Mouse (Mus musculus) midbrain, embryonic 13.5 days (tissue): Measurements from ENCODE around the gene C1qtnf6. TPM values are rescaled to one million over a fixed set of nuclear protein-coding genes. Genes with fewer than 3 reads are reported as not detected.
A peak's percentile ranks its signal among the peaks of the same experiment; 100 is the strongest.

Experiments
- ATAC-seq: fragments of 200-750 bp; cut with Nextera tagmentation; 2 replicates; pipeline ENCODE4 v1.8.0; 2017; ENCODE audit warnings: mild to moderate bottlenecking, moderate TSS enrichment, moderate library complexity
- H3K27ac ChIP-seq: fragments of 300-500 bp; sonication (generic); 2 replicates; pipeline ENCODE4 v1.5.1; 2015; ENCODE audit warnings: inconsistent platforms, mild to moderate bottlenecking, moderate library complexity
- H3K27me3 ChIP-seq: fragments of 300-500 bp; sonication (generic); 2 replicates; pipeline ENCODE4 v1.6.1; 2015; ENCODE audit warnings: mild to moderate bottlenecking, inconsistent platforms
- H3K36me3 ChIP-seq: fragments of 300-500 bp; sonication (generic); 2 replicates; pipeline ENCODE4 v1.6.1; 2015; ENCODE audit warnings: mild to moderate bottlenecking, inconsistent platforms
- H3K4me1 ChIP-seq: fragments of 300-500 bp; sonication (generic); replicated peaks from 2 replicates; pipeline ENCODE4 v1.6.1; 2015; ENCODE audit warnings: inconsistent platforms
- H3K4me2 ChIP-seq: fragments of 300-500 bp; sonication (generic); replicated peaks from 2 replicates; pipeline ENCODE4 v1.6.1; 2015; ENCODE audit warnings: moderate library complexity, mild to moderate bottlenecking, inconsistent platforms
- H3K4me3 ChIP-seq: fragments of 300-500 bp; sonication (generic); replicated peaks from 2 replicates; pipeline ENCODE4 v1.5.1; 2015; ENCODE audit warnings: mild to moderate bottlenecking, inconsistent platforms
- H3K9ac ChIP-seq: fragments of 300-500 bp; sonication (generic); replicated peaks from 2 replicates; pipeline ENCODE4 v1.6.1; 2015; ENCODE audit warnings: mild to moderate bottlenecking, inconsistent platforms
- H3K9me3 ChIP-seq: fragments of 300-500 bp; sonication (generic); 2 replicates; pipeline ENCODE4 v1.6.1; 2016; ENCODE audit warnings: mild to moderate bottlenecking, inconsistent platforms
- WGBS: fragments of 180-500 bp; shearing (Covaris S2); methylation state at CpG from one replicate; pipeline ENCODE4 v1.1.7; 2015; 5-methylcytosine and 5-hydroxymethylcytosine counted together
- polyA plus RNA-seq: library from polyadenylated mRNA; unstranded; fragments of >200 nt; fragmentation: Nextera tagmentation; extraction: Ambion mirVana; gene quantifications from 2 replicates; pipeline ENCODE4 v1.2.1, GENCODE M21; 2015

The C1qtnf6 gene
- polyA plus RNA-seq, 1 experiment from 2014 or later: 5.6 TPM

GRCm38 (mm10) chr15:78510121-78510576, 21.1 kb downstream of the C1qtnf6 start:
- Histone ChIP-seq H3K36me3 (no peaks in the 10 kb centered on the region), H3K27me3 (no peaks in the 10 kb centered on the region), H3K9ac (0 out of 2 replicates have a peak overlapping the region, but pooled peaks have one; percentile 19), H3K4me1 (peaks cover 16% of the 10 kb centered on the region), H3K9me3 (no peaks in the 10 kb centered on the region), H3K27ac (no peak overlapping the region), H3K4me3 (no peak overlapping the region), H3K4me2 (no peak overlapping the region)
- WGBS: 57% methylated on average over 8 of the region's 8 CpGs
- ATAC-seq: no peak

- Histone ChIP-seq H3K4me2 (no peak overlapping the region; the same call in 1 of the 2 replicates), H3K9ac (no peak overlapping the region), H3K27ac (no peak overlapping the region), H3K27me3 (no peaks in the 10 kb centered on the region), H3K36me3 (no peaks in the 10 kb centered on the region), H3K9me3 (no peaks in the 10 kb centered on the region), H3K4me1 (peaks cover 12% of the 10 kb centered on the region), H3K4me3 (no peak overlapping the region)
- 44% methylated on average over 12 of the region's 12 CpGs for WGBS
- ATAC-seq: no peak
Observed at GRCm38 (mm10) chr15:78509297-78509899, 21.8 kb downstream of the C1qtnf6 start.

- no peak overlapping the region for H3K9ac ChIP-seq
- no peak overlapping the region for H3K4me3 ChIP-seq
- 47% methylated on average over 7 of the region's 7 CpGs for WGBS
- no peaks in the 10 kb centered on the region for H3K27me3 ChIP-seq
- peaks cover 12% of the 10 kb centered on the region for H3K4me1 ChIP-seq
- ATAC-seq: no peak
- no peak overlapping the region for H3K4me2 ChIP-seq
- no peaks in the 10 kb centered on the region for H3K36me3 ChIP-seq
- no peaks in the 10 kb centered on the region for H3K9me3 ChIP-seq
- H3K27ac ChIP-seq: no peak overlapping the region
Observed at GRCm38 (mm10) chr15:78508443-78508842, 22.8 kb downstream of the C1qtnf6 start.

GRCm38 (mm10) chr15:78505541-78505940, 25.7 kb downstream of the C1qtnf6 start:
- H3K27me3 ChIP-seq: no peaks in the 10 kb centered on the region
- no peak overlapping the region for H3K9ac ChIP-seq
- WGBS: 77% methylated on average over 3 of the region's 3 CpGs
- H3K4me2 ChIP-seq: no peak overlapping the region
- peaks cover 12% of the 10 kb centered on the region for H3K4me1 ChIP-seq
- H3K36me3 ChIP-seq: no peaks in the 10 kb centered on the region
- no peak overlapping the region for H3K4me3 ChIP-seq
- ATAC-seq: no peak
- no peaks in the 10 kb centered on the region for H3K9me3 ChIP-seq
- H3K27ac ChIP-seq: no peak overlapping the region

GRCm38 (mm10) chr15:78504816-78505215, 26.4 kb downstream of the C1qtnf6 start:
- Histone ChIP-seq H3K4me2 (no peak overlapping the region), H3K9me3 (no peaks in the 10 kb centered on the region), H3K4me3 (no peak overlapping the region), H3K36me3 (no peaks in the 10 kb centered on the region), H3K4me1 (peaks cover 5% of the 10 kb centered on the region), H3K9ac (no peak overlapping the region), H3K27ac (no peak overlapping the region), H3K27me3 (no peaks in the 10 kb centered on the region)
- 91% methylated on average over 5 of the region's 5 CpGs for WGBS
- no peak for ATAC-seq

GRCm38 (mm10) chr15:78504013-78504412, 27.2 kb downstream of the C1qtnf6 start:
- 60% methylated on average over 1 of the region's 1 CpGs for WGBS
- 0 out of 2 replicates have a peak, but pooled peaks cover 2% of the 10 kb centered on the region for H3K4me1 ChIP-seq
- no peak overlapping the region for H3K4me2 ChIP-seq
- no peak overlapping the region for H3K27ac ChIP-seq
- no peak overlapping the region for H3K9ac ChIP-seq
- H3K36me3 ChIP-seq: no peaks in the 10 kb centered on the region
- H3K4me3 ChIP-seq: no peak overlapping the region
- ATAC-seq: no peak
- no peaks in the 10 kb centered on the region for H3K27me3 ChIP-seq
- no peaks in the 10 kb centered on the region for H3K9me3 ChIP-seq

- no peak overlapping the region for H3K4me3 ChIP-seq
- ATAC-seq: no peak
- no peaks in the 10 kb centered on the region for H3K27me3 ChIP-seq
- 86% methylated on average over 18 of the region's 18 CpGs for WGBS
- no peak overlapping the region for H3K4me2 ChIP-seq
- H3K36me3 ChIP-seq: no peaks in the 10 kb centered on the region
- H3K9me3 ChIP-seq: no peaks in the 10 kb centered on the region
- H3K9ac ChIP-seq: no peak overlapping the region
- H3K4me1 ChIP-seq: no peaks in the 10 kb centered on the region
- no peak overlapping the region for H3K27ac ChIP-seq
Observed at GRCm38 (mm10) chr15:78502437-78503132, 28.6 kb downstream of the C1qtnf6 start.

- no peaks in the 10 kb centered on the region for H3K9me3 ChIP-seq
- H3K4me3 ChIP-seq: no peak within 1 kb of the TSS
- no peaks in the 10 kb centered on the region for H3K4me1 ChIP-seq
- ATAC-seq: no peak
- no peak within 1 kb of the TSS for H3K27ac ChIP-seq
- H3K36me3 ChIP-seq: no peaks in the 10 kb centered on the region
- WGBS: 89% methylated on average over 11 of the region's 11 CpGs
- H3K27me3 ChIP-seq: no peaks in the 10 kb centered on the region
- H3K9ac ChIP-seq: no peak within 1 kb of the TSS
- H3K4me2 ChIP-seq: no peak within 1 kb of the TSS
Observed at GRCm38 (mm10) chr15:78494968-78495406, 36.2 kb downstream of the C1qtnf6 start, which contains the start of gene Il2rb. TSS of gene Il2rb (minus strand) at chr15:78495271.

- no peaks in the 10 kb centered on the region for H3K27me3 ChIP-seq
- H3K9me3 ChIP-seq: no peaks in the 10 kb centered on the region
- no peak overlapping the region for H3K27ac ChIP-seq
- no peaks in the 10 kb centered on the region for H3K4me1 ChIP-seq
- H3K4me3 ChIP-seq: no peak overlapping the region
- no peak overlapping the region for H3K9ac ChIP-seq
- no peak for ATAC-seq
- H3K4me2 ChIP-seq: no peak overlapping the region
- 83% methylated on average over 10 of the region's 10 CpGs for WGBS
- H3K36me3 ChIP-seq: no peaks in the 10 kb centered on the region
Observed at GRCm38 (mm10) chr15:78493401-78494010, 37.7 kb downstream of the C1qtnf6 start.

- Histone ChIP-seq H3K36me3 (no peaks in the 10 kb centered on the region), H3K27ac (no peak overlapping the region), H3K9ac (no peak overlapping the region), H3K4me3 (no peak overlapping the region), H3K27me3 (no peaks in the 10 kb centered on the region), H3K4me2 (no peak overlapping the region), H3K4me1 (no peaks in the 10 kb centered on the region), H3K9me3 (no peaks in the 10 kb centered on the region)
- ATAC-seq: no peak
- WGBS: 82% methylated on average over 3 of the region's 3 CpGs
Observed at GRCm38 (mm10) chr15:78491301-78491700, 39.9 kb downstream of the C1qtnf6 start.

- Histone ChIP-seq H3K9me3 (no peaks in the 10 kb centered on the region), H3K4me1 (no peaks in the 10 kb centered on the region), H3K4me2 (no peak overlapping the region), H3K27me3 (no peaks in the 10 kb centered on the region), H3K4me3 (no peak overlapping the region), H3K27ac (no peak overlapping the region), H3K36me3 (no peaks in the 10 kb centered on the region), H3K9ac (no peak overlapping the region)
- no peak for ATAC-seq
- WGBS: 80% methylated on average over 8 of the region's 8 CpGs
Observed at GRCm38 (mm10) chr15:78489906-78490305, 41.3 kb downstream of the C1qtnf6 start.

- H3K9ac ChIP-seq: no peak overlapping the region
- no peaks in the 10 kb centered on the region for H3K9me3 ChIP-seq
- no peak overlapping the region for H3K27ac ChIP-seq
- H3K27me3 ChIP-seq: no peaks in the 10 kb centered on the region
- H3K4me2 ChIP-seq: no peak overlapping the region
- H3K36me3 ChIP-seq: no peaks in the 10 kb centered on the region
- ATAC-seq: no peak
- WGBS: 88% methylated on average over 3 of the region's 3 CpGs
- H3K4me3 ChIP-seq: no peak overlapping the region
- H3K4me1 ChIP-seq: no peaks in the 10 kb centered on the region
Observed at GRCm38 (mm10) chr15:78489248-78489647, 42.0 kb downstream of the C1qtnf6 start.
